Mouse (Mus musculus) 3T3-L1 (cell line): ENCODE measurements around the gene Polrmt.
A peak's percentile ranks its signal among the peaks of the same experiment; 100 is the strongest.

Experiments
- DNase-seq: peaks from one replicate; pipeline ENCODE4 v3.0.0-alpha.2; 2015; ENCODE audit warnings: low read depth, low spot score

Gene Polrmt

DNA sequence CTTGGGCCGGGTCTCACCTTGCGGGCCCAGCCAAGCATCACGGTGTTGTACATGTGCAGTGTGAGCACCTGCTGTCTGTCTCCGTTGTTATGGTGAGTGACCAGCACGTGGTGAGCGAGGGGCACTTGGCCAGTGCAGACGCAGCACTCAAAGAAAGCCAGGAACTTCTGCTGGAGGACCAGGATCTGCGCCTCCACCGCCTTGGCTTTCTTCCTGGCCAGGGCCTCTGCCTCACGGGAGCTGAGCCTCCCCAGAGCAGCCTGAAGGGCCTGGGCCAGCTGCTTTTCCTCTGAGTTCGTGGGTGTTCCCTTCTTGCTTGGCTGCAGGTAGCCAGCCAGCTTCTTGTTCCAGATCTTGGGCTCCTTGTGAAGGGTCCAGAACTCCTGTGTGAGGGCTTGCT, 3.2 kb downstream of the Polrmt start:
- no peak for DNase-seq

DNA sequence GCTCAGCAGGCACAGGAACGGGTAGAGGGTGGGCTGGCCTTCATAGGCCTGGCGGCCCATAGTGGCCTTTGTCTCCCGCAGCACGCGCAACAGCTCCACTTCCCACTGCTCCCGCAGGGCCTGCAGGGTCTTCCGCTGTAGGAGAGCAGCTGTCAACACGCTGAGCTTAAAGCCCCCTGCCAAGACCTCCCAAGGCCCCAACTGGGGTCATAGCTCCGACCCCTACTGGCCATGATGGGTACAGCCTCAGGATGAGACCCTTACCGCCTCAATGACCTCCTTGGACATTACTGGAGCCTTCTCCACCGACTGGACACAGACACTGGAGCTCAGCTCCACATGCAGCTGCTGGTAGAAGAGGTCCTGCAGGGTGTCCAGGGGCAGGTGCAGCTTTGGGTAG, 5.5 kb downstream of the Polrmt start:
- no peak for DNase-seq

- no peak for DNase-seq
Measured at GRCm38 (mm10) chr10:79739234-79739633, 7.1 kb downstream of the Polrmt start.

DNA sequence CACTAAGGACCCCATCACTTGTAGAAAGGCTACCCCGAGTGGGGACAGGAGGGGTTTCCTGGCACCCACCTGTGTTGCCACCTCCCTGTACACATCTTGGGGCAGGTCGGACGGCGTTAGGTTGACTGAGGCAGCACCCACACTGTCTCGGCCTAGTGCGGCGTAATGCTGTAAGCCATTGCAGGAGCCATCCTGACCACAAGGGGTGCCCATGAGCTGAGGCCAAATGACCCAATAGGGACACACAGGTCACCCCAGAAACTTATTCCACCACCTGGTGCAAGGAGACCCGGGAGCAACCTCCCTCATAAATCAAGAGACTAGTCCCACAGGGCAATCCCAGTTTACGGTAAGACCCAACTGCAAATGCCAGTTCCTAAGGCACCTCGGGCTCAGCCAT, 8.1 kb downstream of the Polrmt start:
- no peak for DNase-seq

- no peak for DNase-seq
Measured at GRCm38 (mm10) chr10:79736706-79737105, 9.7 kb downstream of the Polrmt start.

DNA sequence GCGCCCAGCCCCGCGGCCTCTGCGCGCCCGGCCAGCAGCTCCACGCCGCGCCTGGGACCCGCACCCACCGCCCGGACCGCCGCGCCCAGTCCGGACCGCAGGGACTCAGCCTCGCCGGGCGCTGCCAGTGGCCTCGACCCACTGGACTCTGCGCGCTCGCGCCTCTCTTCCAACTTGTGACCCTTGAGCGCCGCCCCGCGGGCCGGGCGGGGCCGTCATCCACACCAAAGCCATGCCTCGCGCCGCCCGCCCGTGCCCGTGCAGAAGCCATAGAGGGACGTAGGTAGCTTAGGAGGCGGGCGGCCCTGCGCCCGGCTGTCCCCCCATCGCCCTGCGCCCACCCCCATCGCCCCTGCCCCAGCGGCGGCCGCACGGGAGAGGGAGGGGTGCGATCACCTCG, 11.0 kb downstream of the Polrmt start:
- no peak for DNase-seq

GRCm38 (mm10) chr10:79733847-79734246, 12.5 kb downstream of the Polrmt start:
- DNase-seq: no peak

DNA sequence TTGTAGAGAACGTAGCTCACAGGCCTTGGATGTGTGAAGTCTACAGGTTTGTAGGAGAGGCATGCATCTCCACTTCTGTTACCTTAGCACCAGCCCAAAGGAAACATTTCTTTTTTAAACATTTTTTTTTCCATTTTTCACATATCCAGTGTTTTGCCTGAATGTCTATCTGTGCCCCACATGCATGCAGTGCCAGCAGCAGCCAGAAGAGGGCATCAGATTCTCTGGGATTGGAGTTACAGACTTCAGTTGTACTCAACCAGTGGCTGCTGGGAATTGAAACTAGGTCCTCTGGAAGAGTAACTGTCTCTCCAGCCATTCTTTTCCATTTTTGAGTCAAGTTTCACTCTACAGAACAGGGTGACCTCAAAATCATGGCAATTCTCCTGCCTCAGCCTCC, 13.9 kb downstream of the Polrmt start:
- no peak for DNase-seq

GRCm38 (mm10) chr10:79729357-79729965, 16.9 kb downstream of the Polrmt start:
- DNase-seq: no peak

DNA sequence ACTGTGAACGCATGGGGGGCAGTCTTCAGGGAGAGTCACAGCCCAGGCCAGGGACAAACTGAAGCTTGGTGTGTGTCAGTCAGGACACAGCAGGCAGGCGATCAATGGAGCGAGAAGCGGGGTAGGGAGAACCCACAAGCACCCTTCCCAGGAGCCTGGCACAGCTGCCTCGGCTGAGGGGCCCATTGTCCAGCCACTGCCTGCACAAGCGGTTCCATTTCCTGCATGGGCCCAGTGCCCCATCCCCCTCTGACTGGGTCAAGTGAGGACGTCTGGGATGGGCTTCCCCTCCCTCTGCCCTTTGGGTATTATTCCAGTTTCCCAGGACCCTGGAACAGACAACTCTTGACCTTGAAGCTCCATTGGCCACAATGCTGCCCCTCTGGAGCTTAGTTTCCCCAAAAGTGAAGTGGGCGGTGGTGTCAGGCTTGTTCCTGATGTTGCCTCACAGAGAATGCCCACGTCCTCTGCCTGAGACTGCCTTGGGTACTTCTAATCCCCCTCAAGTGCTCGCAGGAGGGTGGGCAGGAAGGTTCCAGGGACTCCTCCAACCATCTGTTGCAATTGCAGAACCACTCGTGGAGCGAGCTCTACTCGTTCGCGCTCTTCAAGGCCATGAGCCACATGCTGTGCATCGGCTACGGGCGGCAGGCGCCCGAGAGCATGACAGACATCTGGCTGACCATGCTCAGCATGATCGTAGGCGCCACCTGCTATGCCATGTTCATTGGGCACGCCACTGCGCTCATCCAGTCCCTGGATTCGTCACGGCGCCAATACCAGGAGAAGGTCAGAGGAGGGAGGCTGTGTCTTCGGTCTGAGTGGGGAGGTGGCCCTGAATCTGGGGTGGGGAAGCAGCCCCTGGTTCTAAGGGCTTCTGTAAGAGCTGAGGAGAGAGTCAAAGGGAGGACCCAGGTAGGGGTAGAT, 17.8 kb downstream of the Polrmt start:
- DNase-seq: no peak

DNA sequence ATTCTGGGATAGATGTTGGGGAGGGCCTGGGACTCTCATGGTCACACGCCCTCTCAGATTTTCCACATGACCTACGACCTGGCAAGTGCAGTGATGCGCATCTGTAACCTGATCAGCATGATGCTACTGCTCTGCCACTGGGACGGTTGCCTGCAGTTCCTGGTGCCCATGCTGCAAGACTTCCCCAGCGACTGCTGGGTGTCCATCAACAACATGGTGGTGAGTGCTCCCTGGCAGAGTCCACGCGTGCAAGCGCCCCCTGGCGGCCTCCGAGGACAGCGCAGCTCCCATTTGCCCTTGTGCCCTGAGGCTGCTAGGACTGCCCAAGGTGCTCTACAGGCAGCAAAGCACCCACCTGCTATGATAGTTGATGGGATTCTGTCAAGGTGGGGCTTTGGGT, 20.3 kb downstream of the Polrmt start:
- DNase-seq: no peak

- no peak for DNase-seq
Measured at GRCm38 (mm10) chr10:79723692-79724091, 22.7 kb downstream of the Polrmt start.

GRCm38 (mm10) chr10:79723047-79723446, 23.3 kb downstream of the Polrmt start:
- no peak for DNase-seq

GRCm38 (mm10) chr10:79721089-79721488, 25.3 kb downstream of the Polrmt start:
- no peak for DNase-seq

GRCm38 (mm10) chr10:79717640-79718357, 28.6 kb downstream of the Polrmt start:
- DNase-seq: peak; percentile 79

DNA sequence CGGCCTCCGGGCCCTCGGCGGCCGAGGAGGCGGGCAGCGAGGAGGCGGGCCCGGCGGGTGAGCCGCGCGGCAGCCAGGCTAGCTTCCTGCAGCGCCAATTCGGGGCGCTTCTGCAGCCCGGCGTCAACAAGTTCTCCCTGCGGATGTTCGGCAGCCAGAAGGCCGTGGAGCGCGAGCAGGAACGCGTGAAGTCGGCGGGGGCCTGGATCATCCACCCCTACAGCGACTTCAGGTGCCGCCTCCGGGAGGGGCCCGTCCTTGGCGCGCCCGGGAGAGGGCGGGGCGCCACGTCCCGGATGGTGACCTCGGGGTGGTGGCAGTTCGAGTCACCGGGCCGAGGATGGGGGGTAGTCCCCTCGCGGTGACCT, 29.4 kb downstream of the Polrmt start:
- no peak for DNase-seq

GRCm38 (mm10) chr10:79716254-79716987, 30.0 kb downstream of the Polrmt start, which contains the start of gene Hcn2:
Gene Hcn2 (plus strand): TSS chr10:79716634.
- DNase-seq: no peak

DNA sequence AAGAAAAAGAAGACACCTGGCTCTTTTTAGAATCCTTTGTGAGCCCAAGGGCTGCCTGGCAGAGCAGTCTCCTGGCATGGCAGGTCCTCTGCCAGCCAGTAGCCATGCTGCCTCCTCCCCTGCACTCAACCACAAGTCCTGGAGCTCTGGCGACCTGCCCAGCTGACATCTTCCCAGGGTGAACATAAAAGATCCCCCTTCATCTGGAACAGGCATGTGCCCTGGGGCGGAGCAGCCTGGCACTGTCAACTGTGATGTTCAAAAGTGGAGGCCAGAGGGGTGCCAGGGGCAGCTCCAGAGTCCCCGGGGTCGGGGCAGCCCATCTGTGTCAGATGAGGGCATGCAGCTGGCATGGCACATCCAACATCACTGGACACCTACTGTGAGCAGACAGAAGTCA, 31.4 kb downstream of the Polrmt start:
- DNase-seq: no peak

GRCm38 (mm10) chr10:79713163-79713562, 33.2 kb downstream of the Polrmt start:
- DNase-seq: no peak

DNA sequence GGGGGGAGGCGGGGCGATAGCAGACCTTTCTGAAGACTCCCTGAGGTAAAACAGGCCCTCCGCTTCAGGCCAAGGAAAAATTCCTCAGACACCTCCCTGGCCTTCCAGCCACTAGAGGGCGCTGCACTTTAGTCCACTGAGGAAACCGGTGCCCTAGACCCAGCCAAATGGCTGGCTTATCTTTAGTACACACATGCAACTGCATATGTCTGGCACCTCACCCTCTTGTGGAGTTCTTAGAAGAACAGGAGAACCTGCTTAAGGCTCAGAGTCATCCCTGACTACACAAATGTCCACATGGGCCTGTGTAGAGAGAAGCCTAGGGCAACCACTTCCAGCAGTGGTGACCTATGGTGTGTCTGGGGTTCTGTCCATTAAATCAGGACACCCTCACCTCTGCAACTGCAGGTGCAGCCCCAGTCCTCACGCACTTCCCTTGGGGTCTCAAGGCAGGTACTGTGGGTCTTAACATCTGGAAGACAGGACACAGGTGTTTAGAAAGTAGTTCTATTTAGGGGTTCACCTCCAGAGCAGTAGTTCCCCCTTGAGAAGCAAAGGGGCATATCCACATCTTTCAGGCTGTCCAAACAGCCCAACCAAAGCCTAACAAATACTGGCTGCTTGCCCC, 33.8 kb downstream of the Polrmt start:
- DNase-seq: peak; percentile 83

DNA sequence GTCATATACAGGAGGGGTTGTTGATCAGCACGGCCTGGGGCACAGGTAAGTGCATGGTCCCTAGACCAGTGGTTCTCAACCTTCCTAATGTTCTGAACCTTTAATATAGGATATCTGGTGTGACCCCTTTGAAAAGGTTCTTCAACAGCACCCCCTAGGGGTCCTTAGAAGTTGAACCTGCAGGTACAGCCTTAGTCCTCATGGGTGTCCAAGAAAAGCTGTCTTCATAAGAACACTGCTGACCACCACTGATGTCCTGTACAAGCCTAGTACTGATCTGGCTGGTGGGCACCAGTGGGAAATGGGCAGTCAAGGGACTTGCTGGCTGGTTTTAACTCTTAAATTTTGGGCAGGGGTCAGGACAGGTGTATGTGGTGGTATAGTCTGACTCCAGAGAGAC, 34.4 kb downstream of the Polrmt start:
- DNase-seq: peak; percentile 50
